Mouse (Mus musculus) olfactory bulb, adult 2 months (tissue): ENCODE data around the gene Gm42372.

Source experiments
- CTCF ChIP-seq: fragments of 200-500 bp; IDR thresholded peaks from 2 replicates; pipeline ENCODE4 v1.5.1; 2012; ENCODE audit warnings: low read depth, mild to moderate bottlenecking, low read length, moderate library complexity; ENCODE audit not compliant: insufficient read depth
- POLR2A ChIP-seq: fragments of 200-500 bp; IDR thresholded peaks from 2 replicates; pipeline ENCODE4 v1.6.1; 2012; ENCODE audit warnings: mild to moderate bottlenecking, low read depth, low read length, moderate library complexity; ENCODE audit not compliant: insufficient read depth

- TF ChIP-seq CTCF = peak; percentile 39; the same call in 1 of the 2 replicates
- no peak for TF ChIP-seq POLR2A
These were observed 24.4 kb downstream of the Gm42372 start for GRCm38 (mm10) chr7:17007300-17007699.
